Mouse (Mus musculus): Measurements from ENCODE around the gene A730061H03Rik.

A730061H03Rik gene

DNA sequence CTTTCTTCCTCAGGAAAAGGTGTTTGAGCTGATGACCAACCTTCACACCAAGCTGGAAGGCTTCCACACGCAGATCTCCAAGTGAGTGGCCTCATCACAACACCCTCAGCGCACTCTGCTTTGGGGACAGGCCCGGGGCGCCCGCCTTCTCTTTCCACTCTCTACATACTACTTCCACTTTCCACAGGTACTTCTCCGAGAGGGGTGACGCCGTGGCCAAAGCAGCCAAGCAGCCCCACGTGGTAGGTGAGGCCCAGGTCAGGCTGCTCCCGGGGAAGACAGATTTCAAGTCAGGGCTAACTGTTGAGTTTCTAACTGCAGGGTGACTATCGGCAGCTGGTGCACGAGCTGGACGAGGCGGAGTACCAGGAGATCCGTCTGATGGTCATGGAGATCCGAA lies 20.5 kb upstream of the A730061H03Rik start:
- no peak for DNase-seq

- no peak for DNase-seq
These were observed 19.6 kb upstream of the A730061H03Rik start for GRCm38 (mm10) chr14:55579511-55580496.

- no peak for DNase-seq
These were observed 18.6 kb upstream of the A730061H03Rik start for GRCm38 (mm10) chr14:55578668-55579269.

- DNase-seq = peak; percentile 77
These were observed 17.9 kb upstream of the A730061H03Rik start, which contains the start of gene Psme1 for GRCm38 (mm10) chr14:55577871-55578667. Gene Psme1 (plus strand): TSS chr14:55578123.

DNA sequence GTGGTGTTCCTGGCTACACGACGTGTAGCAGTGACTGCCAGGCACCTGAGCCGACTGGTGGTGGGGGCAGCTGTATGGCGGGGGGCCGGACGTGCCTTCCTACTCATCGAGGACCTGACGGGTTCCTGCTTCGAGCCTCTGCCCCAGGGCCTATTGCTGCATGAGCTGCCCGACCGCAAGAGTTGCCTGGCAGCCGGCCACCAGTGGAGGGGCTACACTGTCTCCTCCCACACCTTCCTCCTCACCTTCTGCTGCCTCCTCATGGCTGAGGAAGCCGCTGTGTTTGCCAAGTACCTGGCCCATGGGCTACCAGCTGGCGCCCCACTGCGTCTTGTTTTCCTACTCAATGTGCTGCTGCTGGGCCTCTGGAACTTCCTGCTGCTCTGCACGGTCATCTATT lies 16.2 kb upstream of the A730061H03Rik start:
- no peak for DNase-seq

DNA sequence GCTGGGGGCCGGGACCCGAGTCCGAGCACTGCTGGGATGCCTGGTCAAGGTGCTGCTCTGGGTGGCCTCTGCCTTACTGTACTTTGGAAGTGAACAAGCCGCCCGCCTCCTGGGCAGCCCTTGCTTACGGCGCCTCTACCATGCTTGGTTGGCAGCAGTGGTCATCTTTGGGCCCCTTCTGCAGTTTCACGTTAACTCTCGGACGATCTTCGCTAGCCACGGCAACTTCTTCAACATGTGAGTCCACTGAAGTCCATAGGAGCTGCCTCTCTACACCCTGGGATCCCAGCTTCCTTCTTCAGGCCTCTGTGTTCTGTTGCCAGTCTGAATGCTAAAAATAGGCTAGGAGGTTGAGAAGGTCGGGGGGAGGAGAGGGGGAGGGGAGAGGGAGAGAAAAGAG lies 15.5 kb upstream of the A730061H03Rik start:
- DNase-seq = no peak

- DNase-seq = no peak
These were observed 15.1 kb upstream of the A730061H03Rik start, which contains the start of gene Fitm1 for GRCm38 (mm10) chr14:55575302-55575701. Gene Fitm1 (plus strand): TSS chr14:55575617.

DNA sequence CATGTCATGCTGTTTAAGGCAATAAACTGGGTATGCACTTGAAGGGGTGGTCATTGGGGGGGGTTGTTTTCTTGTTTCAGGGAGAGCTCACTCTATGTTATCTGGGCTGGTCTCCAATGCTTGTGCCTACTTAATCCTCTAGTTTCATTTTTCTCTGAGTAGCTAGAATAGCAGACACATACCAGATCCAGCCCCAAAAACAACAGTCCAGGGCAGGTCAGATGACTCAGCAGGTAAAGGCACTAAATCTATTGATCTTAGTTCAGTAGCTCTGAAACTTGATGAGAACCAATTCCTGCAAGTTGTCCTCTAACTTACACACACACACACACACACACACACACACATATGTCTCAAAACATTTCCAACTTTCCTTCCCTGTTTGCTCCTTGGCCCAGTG lies 11.6 kb upstream of the A730061H03Rik start:
- no peak for DNase-seq

DNA sequence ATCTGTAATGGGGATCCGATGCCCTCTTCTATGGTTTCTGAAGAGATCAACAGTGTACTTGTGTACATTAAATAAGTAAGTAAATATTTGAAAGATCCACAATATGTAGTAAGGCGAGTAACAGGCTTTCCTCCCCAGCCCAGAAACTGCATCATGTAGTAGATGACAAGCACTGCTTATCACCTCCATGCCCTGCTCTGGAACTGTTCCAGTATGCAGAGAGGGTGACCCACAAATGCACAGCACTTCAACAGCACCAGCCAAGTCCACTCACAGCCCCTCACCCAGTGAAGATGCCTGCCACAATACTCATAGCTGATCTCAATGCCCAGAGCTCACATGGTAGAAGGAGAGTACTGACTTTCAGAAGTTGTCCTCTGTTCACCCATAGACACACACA lies 10.4 kb upstream of the A730061H03Rik start:
- DNase-seq = no peak

GRCm38 (mm10) chr14:55567496-55567895 lies 7.3 kb upstream of the A730061H03Rik start:
- DNase-seq = no peak

DNA sequence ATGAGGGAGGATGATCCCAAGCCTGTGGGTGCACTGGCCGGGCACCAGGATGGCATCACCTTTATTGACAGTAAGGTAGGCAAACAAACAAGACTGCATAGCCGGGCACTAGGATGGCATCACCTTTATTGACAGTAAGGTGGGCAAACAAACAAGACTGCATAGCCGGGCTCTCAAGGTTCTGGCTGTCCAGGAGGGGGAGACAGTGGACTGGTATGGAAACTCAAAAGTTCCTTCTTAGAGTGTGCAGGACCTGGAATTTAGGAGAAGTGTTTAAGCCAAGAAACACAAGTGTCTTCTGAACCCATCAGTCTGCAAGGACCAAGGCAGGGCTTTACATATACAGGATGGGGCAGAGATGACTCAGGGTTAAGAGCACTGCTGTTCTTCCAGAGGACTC lies 5.5 kb upstream of the A730061H03Rik start:
- no peak for DNase-seq

DNA sequence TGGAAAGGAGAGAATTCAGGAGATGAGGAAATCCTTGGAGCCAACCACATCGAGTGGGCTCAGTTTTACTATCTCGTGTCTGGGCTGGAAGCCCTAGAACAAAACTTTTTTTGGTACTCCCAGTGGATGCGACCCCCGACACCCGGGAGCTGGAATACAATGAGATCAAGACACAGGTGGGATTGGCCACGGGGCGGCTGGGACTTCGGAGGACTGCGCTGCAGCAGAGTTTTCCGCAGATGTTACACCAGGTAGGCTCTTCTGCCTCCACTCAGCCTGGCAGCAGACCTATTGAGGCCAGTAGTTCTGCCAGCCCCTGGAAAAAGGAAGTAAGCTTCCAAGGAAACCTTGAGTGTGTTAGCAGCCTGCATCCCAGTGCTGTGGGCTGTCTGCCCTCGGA lies 3.0 kb upstream of the A730061H03Rik start:
- no peak for DNase-seq

GRCm38 (mm10) chr14:55561860-55562259 lies 1.7 kb upstream of the A730061H03Rik start:
- DNase-seq = no peak

GRCm38 (mm10) chr14:55559799-55560201 lies 406 bp downstream of the A730061H03Rik start, which contains the start of gene Dcaf11:
Gene Dcaf11 (plus strand): TSS chr14:55560006.
- peak; percentile 87 for DNase-seq

- no peak for DNase-seq
These were observed 1.3 kb downstream of the A730061H03Rik start for GRCm38 (mm10) chr14:55558740-55559448.

- no peak for DNase-seq
These were observed 2.6 kb downstream of the A730061H03Rik start for GRCm38 (mm10) chr14:55557587-55557986.

DNA sequence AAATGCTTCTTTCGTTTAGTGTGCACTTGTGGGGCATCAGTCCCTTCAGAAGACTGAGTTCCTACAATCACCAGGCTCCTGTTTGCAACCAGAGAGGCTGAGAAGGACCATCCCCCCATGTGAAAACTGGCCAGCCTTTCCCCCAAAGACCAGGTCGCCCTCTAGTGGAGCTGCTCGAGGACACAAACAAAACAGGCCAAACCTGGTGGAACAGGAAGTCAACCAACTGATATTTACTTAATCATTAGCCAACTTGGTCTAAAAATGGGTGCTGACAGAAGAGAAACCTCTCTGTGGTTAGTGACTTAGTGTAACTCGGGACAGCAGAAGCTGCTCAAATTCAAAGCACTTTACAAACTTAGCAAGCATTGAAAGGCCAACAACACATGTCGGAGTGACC lies 3.2 kb downstream of the A730061H03Rik start:
- peak; percentile 50 for DNase-seq

DNA sequence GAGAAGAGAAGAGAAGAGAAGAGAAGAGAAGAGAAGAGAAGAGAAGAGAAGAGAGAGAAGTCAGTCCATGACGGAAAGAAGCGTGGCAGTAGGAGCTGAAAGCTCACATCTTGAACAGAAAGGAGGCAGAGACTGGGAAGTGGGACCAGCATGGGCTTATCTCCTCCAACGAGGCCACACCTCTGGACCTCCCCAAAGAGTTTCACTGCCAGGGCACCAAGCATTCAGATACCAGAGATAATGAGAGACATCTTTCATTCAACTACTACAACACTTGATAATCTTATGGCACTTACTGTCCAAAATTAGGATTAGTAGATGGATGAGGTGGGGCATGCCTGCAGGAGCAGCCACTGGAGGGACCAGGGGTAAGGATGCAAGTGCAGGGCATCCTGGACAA lies 4.4 kb downstream of the A730061H03Rik start:
- no peak for DNase-seq

DNA sequence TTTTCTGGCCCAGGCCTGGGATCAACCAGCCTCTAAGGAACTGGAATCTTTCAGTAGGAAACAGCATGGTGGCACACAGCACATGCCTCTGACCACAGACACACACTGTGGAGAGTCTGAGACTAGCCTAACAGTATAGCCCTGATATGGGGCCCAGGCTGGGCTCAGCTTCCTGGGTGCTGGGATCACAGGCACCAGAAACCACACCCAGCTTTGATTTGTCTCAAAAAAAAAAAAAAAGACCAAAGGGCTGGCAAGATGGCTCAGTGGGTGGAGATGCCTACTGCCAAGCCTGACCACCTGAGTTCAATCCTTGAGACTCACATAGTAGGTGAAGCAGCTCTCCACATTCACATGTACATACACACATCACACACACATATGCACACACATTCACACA lies 5.6 kb downstream of the A730061H03Rik start:
- DNase-seq = no peak

- DNase-seq = no peak
These were observed 8.4 kb downstream of the A730061H03Rik start for GRCm38 (mm10) chr14:55551794-55552193.

- DNase-seq = no peak
These were observed 8.9 kb downstream of the A730061H03Rik start for GRCm38 (mm10) chr14:55551347-55551746.

DNA sequence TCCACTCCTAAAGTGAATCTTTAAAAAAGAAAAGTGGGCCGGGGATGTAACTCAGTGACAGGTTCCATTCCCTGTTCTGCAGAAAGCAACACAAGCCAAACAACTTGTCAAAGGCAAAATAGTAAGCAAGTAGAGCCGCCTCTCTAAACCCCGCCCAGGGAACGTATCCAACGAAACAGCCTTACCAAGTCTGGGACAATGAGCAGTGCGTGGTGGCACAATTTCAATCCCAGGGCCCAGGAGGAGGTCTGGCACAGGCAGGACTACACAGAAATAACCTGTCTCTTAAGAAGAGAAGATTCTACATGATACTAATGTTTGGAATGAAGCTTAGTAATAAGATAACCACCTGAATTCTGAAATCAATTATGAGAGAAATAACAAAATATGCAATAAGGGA lies 10.0 kb downstream of the A730061H03Rik start:
- no peak for DNase-seq
